ENCODE assay signal across 8 mouse cellular contexts in the genomic region with DNA sequence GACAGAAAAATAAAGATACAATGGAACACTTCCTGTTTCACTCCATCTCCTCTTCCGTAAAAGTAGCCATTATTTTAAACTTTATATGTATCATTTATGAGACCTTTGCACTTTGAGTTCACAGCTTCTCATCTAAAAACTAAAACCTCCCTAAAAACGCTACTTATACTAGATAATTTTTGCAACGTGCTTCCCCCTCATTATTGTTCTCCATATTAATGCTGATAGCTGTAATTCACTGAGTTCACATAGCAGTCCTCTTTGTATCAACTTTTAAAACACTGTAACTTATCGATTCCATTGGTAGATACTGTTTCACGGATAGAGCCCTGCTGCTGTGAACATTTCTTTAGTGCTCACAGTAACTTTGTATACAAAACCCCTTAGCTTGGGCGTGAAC. TPM values are rescaled to one million over a fixed set of nuclear protein-coding genes. Genes with fewer than 3 reads are reported as not detected.
DNase-seq lines count a peak whose midpoint lies in the region; ATAC-seq and TF ChIP-seq lines count a peak whose summit lies in the region.

No protein-coding gene starts in this region.

- H3K27me3 ChIP-seq in kidney, embryonic 16.5 days (ENCODE audit: insufficient read depth, low read length): no peaks in the 10 kb centered on the region
- H3K27me3 ChIP-seq in embryonic facial prominence, embryonic 11.5 days (ENCODE audit: control insufficient read depth, insufficient read depth, low read length): no peaks in the 10 kb centered on the region
- no peaks in the 10 kb centered on the region for H3K27me3 ChIP-seq in myocyte (ENCODE audit: control insufficient read depth, insufficient read depth, insufficient read length)

- no peaks in the 10 kb centered on the region for H3K36me3 ChIP-seq in kidney, embryonic 16.5 days (ENCODE audit: insufficient read depth, low read length)
- H3K36me3 ChIP-seq in embryonic facial prominence, embryonic 11.5 days (replicated peaks; ENCODE audit: control insufficient read depth, insufficient read depth, low read depth, low read length): no peaks in the 10 kb centered on the region
- no peaks in the 10 kb centered on the region for H3K36me3 ChIP-seq in myocyte (ENCODE audit: control insufficient read depth, insufficient read depth)

- 4% methylated on average over 6 of the region's 6 CpGs for WGBS in kidney, embryonic 16.5 days
- WGBS in embryonic facial prominence, embryonic 11.5 days: 12% methylated on average over 6 of the region's 6 CpGs

- peak overlapping the region; percentile 80 for H3K4me2 ChIP-seq in kidney, embryonic 16.5 days (replicated peaks; ENCODE audit: low read depth, low read length)
- peak overlapping the region; percentile 70 for H3K4me2 ChIP-seq in embryonic facial prominence, embryonic 11.5 days (ENCODE audit: low read depth, low read length)
- H3K4me2 ChIP-seq in myocyte (ENCODE audit: low read depth): peak overlapping the region; percentile 75

- H3K27ac ChIP-seq in kidney, embryonic 16.5 days (ENCODE audit: low read length): peak overlapping the region; percentile 98
- H3K27ac ChIP-seq in embryonic facial prominence, embryonic 11.5 days (replicated peaks; ENCODE audit: low read depth, low read length): peak overlapping the region; percentile 99

- no peak for TF ChIP-seq POLR2A in myocyte (IDR thresholded peaks at IDR 0.05; ENCODE audit: insufficient read length, low read depth)

- H3ac ChIP-seq in myocyte (ENCODE audit: control insufficient read depth, insufficient read length): peak overlapping the region; percentile 91

- no peak for DNase-seq in kidney, adult 9 months
- DNase-seq in embryonic facial prominence, embryonic 11.5 days (ENCODE audit: low spot score): no peak
- peak; percentile 12 for DNase-seq in hindlimb bud, embryonic 11.5 days (ENCODE audit: extremely low spot score, low read depth, low spot score)
- no peak for DNase-seq in layer of hippocampus, adult 18-20 months (ENCODE audit: low spot score in 2 of 2)
- no peak for DNase-seq in spleen, postnatal 36 days (ENCODE audit: low spot score in 2 of 2)

- peaks cover 42% of the 10 kb centered on the region for H3K79me2 ChIP-seq in myocyte (ENCODE audit: control insufficient read depth, insufficient read depth)

- H3K4me3 ChIP-seq in kidney, embryonic 16.5 days (ENCODE audit: low read length): peak overlapping the region; percentile 100
- H3K4me3 ChIP-seq in embryonic facial prominence, embryonic 11.5 days (ENCODE audit: low read depth, low read length): peak overlapping the region; percentile 97
- peak overlapping the region; percentile 85 for H3K4me3 ChIP-seq in myocyte

- peaks cover 20% of the 10 kb centered on the region for H3K4me1 ChIP-seq in kidney, embryonic 16.5 days (ENCODE audit: insufficient read depth, low read length)
- no peaks in the 10 kb centered on the region for H3K4me1 ChIP-seq in embryonic facial prominence, embryonic 11.5 days (ENCODE audit: control insufficient read depth, insufficient read depth, low read length)

- ATAC-seq in kidney, embryonic 16.5 days (ENCODE audit: low FRiP score, low TSS enrichment): no peak
- ATAC-seq in embryonic facial prominence, embryonic 11.5 days (replicated peaks; ENCODE audit: insufficient number of reproducible peaks, low FRiP score, low TSS enrichment, low read depth): no peak
- ATAC-seq in frontal cortex, adult (ENCODE audit: low TSS enrichment): no peak

- no peaks in the 10 kb centered on the region for H3K9me3 ChIP-seq in kidney, embryonic 16.5 days (ENCODE audit: low read length)
- no peaks in the 10 kb centered on the region for H3K9me3 ChIP-seq in embryonic facial prominence, embryonic 11.5 days (replicated peaks; ENCODE audit: control insufficient read depth, low read length)

- H3K9ac ChIP-seq in kidney, embryonic 16.5 days (replicated peaks; ENCODE audit: low read length): peak overlapping the region; percentile 100
- H3K9ac ChIP-seq in embryonic facial prominence, embryonic 11.5 days (replicated peaks; ENCODE audit: low read length): peak overlapping the region; percentile 99

TF ChIP-seq in myocyte, 11 proteins besides CTCF, POLR2A, EP300 and RAD21:
- no peak for TF ChIP-seq REST (IDR thresholded peaks at IDR 0.05; ENCODE audit: insufficient read depth, insufficient read length)

RNA-seq across cellular contexts. Expression of a gene that starts 1.1 kb away (rescaled TPM):
- 307 and 316 TPM in 2 replicates for polyA plus RNA-seq in kidney, embryonic 16.5 days (2015; fragmentation: Nextera tagmentation; extraction: Ambion mirVana)
- 339 and 390 TPM in 2 replicates for polyA plus RNA-seq in embryonic facial prominence, embryonic 11.5 days (2014; fragmentation: Nextera tagmentation; extraction: Ambion mirVana)
- polyA plus RNA-seq in myocyte (2012; fragmentation: generic; extraction: Trizol): 43.8 TPM
- total RNA-seq in layer of hippocampus, adult 18-20 months (2021): 100 to 1,000 TPM; 263 to 279 TPM
